Mouse (Mus musculus): ENCODE results near the gene Inhbc.

- TF ChIP-seq POLR2A (IDR thresholded peaks at IDR 0.05; ENCODE audit: low read depth, low read length) (no peak), IRF4 (IDR thresholded peaks at IDR 0.05; ENCODE audit: low read depth, low read length) (0 out of 2 replicates have a peak, but pooled peaks have one; percentile 12), ETS1 (conservative IDR thresholded peaks at IDR 0.05; ENCODE audit: low read depth, low read length) (no peak), CTCF (conservative IDR thresholded peaks at IDR 0.05 in 1 of 2, IDR thresholded peaks at IDR 0.05 in 1 of 2; ENCODE audit: low read depth in 2 of 2, low read length in 2 of 2) (peak; percentile 76 to 94), ELF1 (IDR thresholded peaks at IDR 0.05; ENCODE audit: low read depth, low read length) (no peak), EP300 (IDR thresholded peaks at IDR 0.05; ENCODE audit: low read length) (no peak), USF2 (conservative IDR thresholded peaks at IDR 0.05; ENCODE audit: low read depth, low read length) (no peak), MAX (IDR thresholded peaks at IDR 0.05; ENCODE audit: low read length) (peak; percentile 88), NRF1 (IDR thresholded peaks at IDR 0.05; ENCODE audit: low read depth, low read length) (no peak), NELFE (IDR thresholded peaks at IDR 0.05; ENCODE audit: low read depth, low read length) (no peak), MAZ (IDR thresholded peaks at IDR 0.05; ENCODE audit: low read depth, low read length) (peak; percentile 42)
These were observed 28.2 kb downstream of the Inhbc start, which contains the start of gene Gli1 for GRCm38 (mm10) chr10:127341891-127342639.
